In the genomic region with DNA sequence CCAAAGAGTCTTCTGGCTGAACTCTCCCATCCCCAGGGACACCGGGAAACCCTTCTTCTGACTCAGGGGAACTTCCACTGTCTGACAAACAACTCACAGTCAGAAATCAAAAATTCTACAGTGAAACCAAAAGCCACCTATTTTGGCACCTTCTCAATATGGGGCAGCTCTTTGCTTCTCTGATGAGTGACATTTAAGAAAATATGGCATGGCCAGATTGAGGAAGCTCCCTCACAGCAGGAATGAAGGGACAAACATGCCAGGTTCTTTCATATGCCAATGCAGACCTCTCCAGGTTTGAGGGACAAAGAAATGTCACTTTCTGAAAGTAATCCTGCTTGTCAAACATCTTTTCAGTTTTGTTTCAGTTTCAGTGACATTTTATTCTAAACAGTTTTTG, we compare ENCODE assay signal across 14 mouse cellular contexts.
"Had no signal": no experiment of that assay in that cellular context is flagged by ENCODE, and none has a peak within 500 bp of the region (broad histone marks: within the 10 kb centered on the region; RNA-seq: fewer than 3 reads in every experiment).

No protein-coding gene starts in this region.

- H3K9me3 ChIP-seq: limb, embryonic 15.5 days; liver, embryonic 12.5 days; lung, embryonic 15.5 days; megakaryocyte, embryonic 14.5 days; midbrain, embryonic 15.5 days; neural tube, embryonic 12.5 days had no signal

- H3K36me3 ChIP-seq: limb, embryonic 15.5 days; liver, embryonic 12.5 days; lung, embryonic 15.5 days; midbrain, embryonic 15.5 days; neural tube, embryonic 12.5 days had no signal

- H3K27me3 ChIP-seq: limb, embryonic 15.5 days; liver, embryonic 12.5 days; lung, embryonic 15.5 days; megakaryocyte, embryonic 14.5 days; midbrain, embryonic 15.5 days; neural tube, embryonic 12.5 days had no signal

- DNase-seq: kidney, adult 8-10 months; kidney, postnatal 36 days; lung, postnatal 14 days; retina, postnatal 1 day; thymus, postnatal 4 days had no signal

- H3K4me1 ChIP-seq: limb, embryonic 15.5 days; liver, embryonic 12.5 days; lung, embryonic 15.5 days; megakaryocyte, embryonic 14.5 days; midbrain, embryonic 15.5 days; neural tube, embryonic 12.5 days had no signal

- H3K4me2 ChIP-seq: limb, embryonic 15.5 days; liver, embryonic 12.5 days; lung, embryonic 15.5 days; midbrain, embryonic 11.5 days; midbrain, embryonic 15.5 days; neural tube, embryonic 12.5 days had no signal

- H3K27ac ChIP-seq: kidney, postnatal 0 days; limb, embryonic 15.5 days; liver, embryonic 12.5 days; lung, embryonic 15.5 days; macrophage; midbrain, embryonic 15.5 days; neural tube, embryonic 12.5 days had no signal

- H3K4me3 ChIP-seq: limb, embryonic 15.5 days; liver, embryonic 12.5 days; lung, embryonic 15.5 days; megakaryocyte, embryonic 14.5 days; midbrain, embryonic 15.5 days; neural tube, embryonic 12.5 days had no signal

- H3K9ac ChIP-seq: limb, embryonic 15.5 days; liver, embryonic 12.5 days; lung, embryonic 15.5 days; midbrain, embryonic 15.5 days; neural tube, embryonic 12.5 days had no signal
